Mouse (Mus musculus) C2C12 (cell line): ENCODE data around the gene Adam17. TPM values are rescaled to one million over a fixed set of nuclear protein-coding genes. Genes with fewer than 3 reads are reported as not detected.

ENCODE experiments used
- H3K27me3 ChIP-seq: one replicate; pipeline ENCODE4 v1.6.1; 2011; ENCODE audit not compliant: control insufficient read depth, insufficient read depth, insufficient read length
- H3K36me3 ChIP-seq: one replicate; pipeline ENCODE4 v1.6.1; 2011; ENCODE audit not compliant: control insufficient read depth, insufficient read depth
- H3K4me3 ChIP-seq: one replicate; pipeline ENCODE4 v1.5.1; 2011; ENCODE audit warnings: mild to moderate bottlenecking, control low read depth; ENCODE audit not compliant: poor library complexity, insufficient read depth, severe bottlenecking
- H3K79me2 ChIP-seq: one replicate; pipeline ENCODE4 v1.6.1; 2011; ENCODE audit not compliant: control insufficient read depth, insufficient read depth
- H3K79me3 ChIP-seq: one replicate; pipeline ENCODE4 v1.6.1; 2011; ENCODE audit warnings: low read depth, control low read depth
- H3ac ChIP-seq: one replicate; pipeline ENCODE3; 2011; ENCODE audit warnings: low read depth; ENCODE audit not compliant: control insufficient read depth, insufficient read length
- CEBPB ChIP-seq: IDR thresholded peaks from one replicate; pipeline ENCODE4 v1.6.1; 2011; ENCODE audit warnings: low read depth, mild to moderate bottlenecking, control low read depth, moderate library complexity
- CTCF ChIP-seq: IDR thresholded peaks from one replicate; pipeline ENCODE4 v1.5.1; 2011; ENCODE audit not compliant: control insufficient read depth, insufficient read depth, insufficient read length
- FOSL1 ChIP-seq: IDR thresholded peaks from one replicate; pipeline ENCODE4 v1.8.0; 2011; ENCODE audit warnings: mild to moderate bottlenecking, low read length; ENCODE audit not compliant: poor library complexity, insufficient read depth, severe bottlenecking
- MAX ChIP-seq: IDR thresholded peaks from one replicate; pipeline ENCODE4 v1.6.1; 2011; ENCODE audit warnings: mild to moderate bottlenecking, control low read depth
- MYOD1 ChIP-seq: IDR thresholded peaks from one replicate; pipeline ENCODE4 v1.6.1; 2011; ENCODE audit warnings: low read depth; ENCODE audit not compliant: control insufficient read depth, insufficient read length
- MYOG ChIP-seq: IDR thresholded peaks from one replicate; pipeline ENCODE4 v1.6.1; 2011; ENCODE audit not compliant: control insufficient read depth, insufficient read length; ENCODE audit errors: extremely low read depth
- USF1 ChIP-seq: IDR thresholded peaks from one replicate; pipeline ENCODE4 v1.6.1; 2011; ENCODE audit warnings: low read depth, mild to moderate bottlenecking, control low read depth, moderate library complexity
- polyA plus RNA-seq: library from polyadenylated mRNA; unstranded; fragments of >200 nt; fragmentation: generic; extraction: Trizol; gene quantifications from one replicate; pipeline ENCODE4 v1.2.1, GENCODE M21; 2012; ENCODE audit warnings: missing spikeins

Gene Adam17
- polyA plus RNA-seq, 1 experiment = 12.4 TPM

DNA sequence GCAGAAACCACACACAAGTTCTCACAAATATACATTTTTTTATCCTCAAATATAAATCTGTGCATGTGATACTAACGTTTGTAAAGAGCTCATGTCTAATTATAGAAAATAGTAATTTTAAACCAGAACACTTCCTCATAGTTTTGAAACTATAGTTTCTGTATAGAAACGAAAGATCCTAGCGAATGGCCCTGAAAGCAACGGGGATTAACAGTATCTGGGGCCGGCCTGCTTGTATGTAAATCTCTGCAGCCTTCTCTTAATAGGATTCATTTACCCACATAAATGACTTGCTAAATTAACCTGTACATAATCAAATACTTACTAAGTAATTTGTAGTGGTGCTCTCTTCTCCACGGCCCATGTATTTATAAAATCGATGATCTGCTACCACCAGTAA lies 26.5 kb downstream of the Adam17 start:
- Histone ChIP-seq H3K79me3 (no peaks in the 10 kb centered on the region), H3K36me3 (peaks cover 44% of the 10 kb centered on the region), H3ac (no peak overlapping the region), H3K79me2 (no peaks in the 10 kb centered on the region), H3K27me3 (no peaks in the 10 kb centered on the region), H3K4me3 (no peak overlapping the region)
- TF ChIP-seq MYOG (no peak), MYOD1 (no peak), CEBPB (no peak), FOSL1 (no peak), CTCF (no peak), MAX (no peak), USF1 (no peak)

GRCm38 (mm10) chr12:21340674-21341073 lies 32.8 kb downstream of the Adam17 start:
- peaks cover 39% of the 10 kb centered on the region for H3K36me3 ChIP-seq

GRCm38 (mm10) chr12:21337171-21337570 lies 36.3 kb downstream of the Adam17 start:
- Histone ChIP-seq H3K79me3 (no peaks in the 10 kb centered on the region), H3ac (no peak overlapping the region), H3K4me3 (no peak overlapping the region), H3K79me2 (no peaks in the 10 kb centered on the region), H3K27me3 (no peaks in the 10 kb centered on the region), H3K36me3 (peaks cover 51% of the 10 kb centered on the region)
- TF ChIP-seq CEBPB (no peak), MYOD1 (no peak), FOSL1 (no peak)

More at GRCm38 (mm10) chr12:21340674-21341073, 32.8 kb downstream of the Adam17 start:
- Histone ChIP-seq H3K79me3 (no peaks in the 10 kb centered on the region), H3ac (no peak overlapping the region), H3K79me2 (no peaks in the 10 kb centered on the region), H3K4me3 (no peak overlapping the region), H3K27me3 (no peaks in the 10 kb centered on the region)
- TF ChIP-seq MYOD1 = no peak
- TF ChIP-seq CEBPB = no peak
- no peak for TF ChIP-seq FOSL1
- no peak for TF ChIP-seq CTCF
- TF ChIP-seq USF1 = no peak
- no peak for TF ChIP-seq MYOG
- no peak for TF ChIP-seq MAX

DNA sequence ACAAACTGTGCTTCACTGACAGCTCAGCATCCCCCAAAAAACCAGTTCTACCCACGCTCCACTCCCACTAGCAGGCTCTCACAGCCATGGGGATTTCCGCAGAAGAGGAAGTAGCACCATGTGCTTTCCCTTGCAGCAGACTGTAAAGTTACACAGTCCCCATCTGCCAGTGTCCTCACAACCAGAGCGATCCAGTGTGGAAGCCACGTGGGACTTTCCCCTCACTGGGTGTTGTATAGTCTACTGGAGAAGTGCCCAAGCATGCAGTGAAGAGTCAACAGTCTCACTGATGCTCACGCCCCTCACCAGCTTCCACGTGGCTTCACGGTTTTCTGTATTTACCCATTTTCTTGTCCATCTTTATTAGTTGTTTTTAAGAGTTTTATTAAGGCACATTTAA lies 37.6 kb downstream of the Adam17 start:
- Histone ChIP-seq H3K4me3 (no peak overlapping the region), H3K27me3 (no peaks in the 10 kb centered on the region), H3ac (no peak overlapping the region), H3K36me3 (peaks cover 54% of the 10 kb centered on the region), H3K79me3 (no peaks in the 10 kb centered on the region), H3K79me2 (no peaks in the 10 kb centered on the region)
- TF ChIP-seq USF1 (no peak), MYOG (no peak), CEBPB (no peak), FOSL1 (no peak), MYOD1 (no peak), MAX (no peak), CTCF (no peak)

GRCm38 (mm10) chr12:21333766-21334165 lies 39.7 kb downstream of the Adam17 start:
- no peaks in the 10 kb centered on the region for H3K79me3 ChIP-seq
- no peak overlapping the region for H3ac ChIP-seq
- H3K4me3 ChIP-seq = no peak overlapping the region
- no peaks in the 10 kb centered on the region for H3K27me3 ChIP-seq
- H3K79me2 ChIP-seq = no peaks in the 10 kb centered on the region
- peaks cover 53% of the 10 kb centered on the region for H3K36me3 ChIP-seq
- TF ChIP-seq MYOD1 (no peak), MYOG (no peak), CTCF (no peak), FOSL1 (no peak), MAX (no peak), USF1 (no peak)

GRCm38 (mm10) chr12:21333021-21333420 lies 40.4 kb downstream of the Adam17 start:
- H3ac ChIP-seq = no peak overlapping the region
- peaks cover 52% of the 10 kb centered on the region for H3K36me3 ChIP-seq
- H3K4me3 ChIP-seq = no peak overlapping the region
- no peaks in the 10 kb centered on the region for H3K27me3 ChIP-seq
- no peaks in the 10 kb centered on the region for H3K79me2 ChIP-seq
- no peaks in the 10 kb centered on the region for H3K79me3 ChIP-seq
- TF ChIP-seq MYOD1 (no peak), MAX (no peak), USF1 (no peak), CEBPB (no peak), MYOG (no peak), CTCF (no peak), FOSL1 (no peak)
